Mouse (Mus musculus) liver, embryonic 12.5 days (tissue): ENCODE measurements at regions not wholly inside any gene's neighbourhood (a gene's known extent, or its start where the extent isn't known, plus 50 kb on each side); places are given as distances from the start of the nearest gene placed in this dataset.

Source experiments
- ATAC-seq: fragments of 200-750 bp; cut with Nextera tagmentation; 2 replicates; pipeline ENCODE4 v1.8.0; 2017; ENCODE audit warnings: moderate number of reproducible peaks, mild to moderate bottlenecking, moderate library complexity
- H3K27ac ChIP-seq: fragments of 300-500 bp; sonication (generic); 2 replicates; pipeline ENCODE4 v1.5.1; 2016; ENCODE audit warnings: mild to moderate bottlenecking
- H3K27me3 ChIP-seq: fragments of 300-500 bp; sonication (generic); replicated peaks from 2 replicates; pipeline ENCODE4 v1.6.1; 2016; ENCODE audit warnings: mild to moderate bottlenecking, moderate library complexity
- H3K36me3 ChIP-seq: fragments of 300-500 bp; sonication (generic); 2 replicates; pipeline ENCODE4 v1.6.1; 2016; ENCODE audit warnings: mild to moderate bottlenecking, moderate library complexity
- H3K4me1 ChIP-seq: fragments of 300-500 bp; sonication (generic); 2 replicates; pipeline ENCODE4 v1.6.1; 2016
- H3K4me2 ChIP-seq: fragments of 300-500 bp; sonication (generic); 2 replicates; pipeline ENCODE4 v1.6.1; 2016; ENCODE audit warnings: mild to moderate bottlenecking, moderate library complexity
- H3K4me3 ChIP-seq: fragments of 300-500 bp; sonication (generic); 2 replicates; pipeline ENCODE4 v1.5.1; 2016; ENCODE audit warnings: mild to moderate bottlenecking, moderate library complexity
- H3K9ac ChIP-seq: fragments of 300-500 bp; sonication (generic); 2 replicates; pipeline ENCODE4 v1.6.1; 2016; ENCODE audit warnings: mild to moderate bottlenecking, moderate library complexity
- H3K9me3 ChIP-seq: fragments of 300-500 bp; sonication (generic); replicated peaks from 2 replicates; pipeline ENCODE4 v1.6.1; 2016; ENCODE audit warnings: mild to moderate bottlenecking, moderate library complexity
- WGBS: fragments of 180-500 bp; shearing (Covaris S2); methylation state at CpG from one replicate; pipeline ENCODE4 v1.1.7; 2016; ENCODE audit not compliant: insufficient replicate concordance; 5-methylcytosine and 5-hydroxymethylcytosine counted together

DNA sequence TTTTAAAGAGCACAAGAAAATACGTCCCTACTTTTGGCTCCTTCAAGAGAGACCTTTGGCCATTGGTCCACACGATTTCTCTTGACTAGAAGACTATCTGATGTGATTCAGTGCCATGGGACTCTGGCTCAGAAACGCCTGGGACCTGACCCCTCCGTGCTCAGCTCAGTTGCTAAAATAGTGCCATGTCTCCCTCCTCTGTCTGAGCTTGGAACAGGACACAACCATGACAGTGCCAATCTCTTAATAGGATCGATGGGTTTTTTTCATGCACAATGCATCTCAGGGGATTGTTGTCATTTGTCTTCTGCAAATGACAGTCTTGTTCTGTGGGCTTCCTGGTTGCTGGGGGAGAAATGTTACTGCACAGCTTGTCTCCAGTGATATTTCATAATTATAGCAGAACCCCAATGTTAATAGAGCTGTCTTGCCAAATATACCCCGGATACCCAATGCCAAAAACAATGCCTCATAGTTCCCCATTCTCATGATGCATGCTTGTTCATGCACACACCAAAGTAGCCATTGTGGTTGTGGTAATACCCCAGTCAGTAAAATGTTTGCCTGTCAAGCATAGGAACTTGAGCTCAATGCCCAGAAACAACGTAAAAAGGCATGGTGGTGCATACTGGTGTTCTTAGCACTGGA, 216.7 kb upstream of the Ercc4 start:
- no peak for ATAC-seq
- Histone ChIP-seq H3K27me3 (no peaks in the 10 kb centered on the region), H3K4me1 (no peaks in the 10 kb centered on the region), H3K9me3 (no peaks in the 10 kb centered on the region), H3K27ac (no peak overlapping the region), H3K4me3 (no peak overlapping the region), H3K36me3 (no peaks in the 10 kb centered on the region), H3K4me2 (no peak overlapping the region), H3K9ac (no peak overlapping the region)
- 58% methylated on average over 7 of the region's 7 CpGs for WGBS

DNA sequence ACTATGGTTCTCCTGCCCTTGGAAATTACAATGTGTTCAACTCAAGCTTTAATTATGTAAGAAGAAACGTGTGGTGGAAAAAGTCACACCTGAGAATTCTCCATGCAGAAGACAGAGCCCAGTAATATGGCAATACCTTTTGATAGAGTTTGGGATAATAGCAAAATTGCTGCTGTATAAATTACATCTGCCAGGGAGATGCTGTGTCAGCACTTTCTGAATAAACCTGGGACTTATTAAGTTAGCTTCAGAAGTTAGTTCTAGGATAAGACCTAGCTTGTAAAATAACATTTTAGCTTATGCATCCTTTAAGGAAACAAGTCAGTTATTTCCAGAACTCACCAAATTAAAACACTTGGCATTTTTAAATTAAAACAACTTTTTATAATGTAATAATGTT, 212.2 kb upstream of the Ercc4 start:
- no peaks in the 10 kb centered on the region for H3K9me3 ChIP-seq
- H3K27ac ChIP-seq, result no peak overlapping the region
- no peaks in the 10 kb centered on the region for H3K4me1 ChIP-seq
- H3K4me3 ChIP-seq, result no peak overlapping the region
- H3K9ac ChIP-seq, result no peak overlapping the region
- H3K4me2 ChIP-seq, result no peak overlapping the region
- 51% methylated on average over 1 of the region's 1 CpGs for WGBS
- H3K36me3 ChIP-seq, result no peaks in the 10 kb centered on the region
- H3K27me3 ChIP-seq, result no peaks in the 10 kb centered on the region
- no peak for ATAC-seq

DNA sequence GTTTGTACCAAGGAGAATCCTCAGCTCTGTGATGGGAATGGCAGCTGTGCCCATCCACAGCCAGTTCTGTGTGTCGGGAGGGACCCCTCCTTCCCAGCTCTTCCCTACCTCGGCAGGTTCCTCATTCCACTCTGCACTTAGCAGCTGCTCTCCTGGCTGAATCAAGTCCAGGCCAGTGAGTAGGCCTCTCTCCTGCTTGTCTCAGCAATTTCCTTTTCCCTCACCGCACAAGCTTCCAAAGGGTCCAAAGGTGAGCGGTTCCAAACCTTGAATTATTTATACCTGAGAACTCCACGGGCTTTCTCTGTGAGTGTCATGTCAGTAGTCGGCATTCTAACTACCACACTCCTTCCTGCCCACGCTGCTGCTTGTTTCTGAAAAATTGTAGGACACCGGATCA, 208.8 kb upstream of the Ercc4 start:
- no peak overlapping the region for H3K27ac ChIP-seq
- no peaks in the 10 kb centered on the region for H3K4me1 ChIP-seq
- H3K4me3 ChIP-seq, result no peak overlapping the region
- no peak overlapping the region for H3K4me2 ChIP-seq
- H3K9ac ChIP-seq, result no peak overlapping the region
- no peaks in the 10 kb centered on the region for H3K9me3 ChIP-seq
- WGBS, result 60% methylated on average over 8 of the region's 8 CpGs
- no peak for ATAC-seq
- H3K36me3 ChIP-seq, result no peaks in the 10 kb centered on the region
- no peaks in the 10 kb centered on the region for H3K27me3 ChIP-seq

DNA sequence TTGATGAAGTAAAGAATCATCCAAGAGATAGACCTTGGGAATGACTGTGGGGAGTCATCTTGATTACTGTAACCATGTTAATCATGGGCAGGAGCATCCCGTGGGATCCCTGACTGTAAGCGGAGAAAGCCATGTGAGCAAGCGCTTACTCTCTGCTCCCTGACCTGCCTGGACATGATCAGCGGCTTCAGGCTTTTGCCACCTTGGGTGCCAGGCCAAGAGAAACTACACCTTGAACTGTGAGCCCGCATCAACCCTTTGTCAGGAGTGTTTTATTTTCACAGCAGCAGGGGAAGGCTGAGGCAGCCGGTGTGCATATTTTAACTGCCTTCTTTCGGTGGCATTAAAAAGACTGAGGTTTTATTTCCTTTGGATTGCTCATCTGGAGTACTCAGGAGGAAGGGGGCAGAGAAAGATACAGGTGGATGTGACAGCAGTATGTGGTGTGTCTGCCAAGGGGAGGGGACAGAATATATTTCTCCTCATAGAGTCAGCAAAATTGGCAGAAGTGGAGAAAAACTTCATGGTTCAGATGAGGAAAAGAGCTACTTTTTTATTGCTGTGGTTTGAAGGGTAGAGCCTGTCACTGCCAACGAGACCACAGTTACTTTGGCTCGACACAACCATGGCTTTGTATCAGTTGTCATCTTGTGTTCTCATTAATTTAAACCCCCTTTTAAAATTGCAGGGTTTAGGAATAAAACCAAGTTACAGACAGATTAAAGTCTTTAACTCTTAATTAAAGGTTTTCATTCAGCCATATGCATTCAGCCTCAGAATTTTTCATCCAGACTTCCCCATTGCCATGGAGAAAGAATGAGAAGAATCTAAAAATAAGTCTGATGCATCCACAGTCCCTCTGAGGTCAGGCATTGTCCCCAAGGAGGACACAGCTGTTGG, 208.1 kb upstream of the Ercc4 start:
- no peaks in the 10 kb centered on the region for H3K36me3 ChIP-seq

DNA sequence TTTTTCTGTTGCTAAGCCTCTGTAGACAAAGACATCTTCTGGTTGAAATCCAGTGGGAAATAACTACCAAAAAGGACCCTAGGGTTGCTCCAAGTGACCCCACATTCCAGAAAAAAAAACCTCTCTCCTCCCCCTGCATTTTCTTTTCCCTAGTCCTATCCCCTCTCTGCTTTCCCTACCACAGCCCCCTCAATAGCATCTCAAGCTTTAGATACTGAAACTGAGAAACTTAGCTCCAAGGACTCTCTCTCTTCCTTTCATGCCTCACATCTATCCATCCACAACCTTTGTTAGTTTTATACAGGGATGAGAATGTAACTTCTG, 207.5 kb upstream of the Ercc4 start:
- no peak overlapping the region for H3K4me3 ChIP-seq
- no peaks in the 10 kb centered on the region for H3K9me3 ChIP-seq
- H3K9ac ChIP-seq, result no peak overlapping the region
- H3K27me3 ChIP-seq, result no peaks in the 10 kb centered on the region
- ATAC-seq, result no peak
- no peaks in the 10 kb centered on the region for H3K4me1 ChIP-seq
- H3K4me2 ChIP-seq, result no peak overlapping the region
- H3K36me3 ChIP-seq, result no peaks in the 10 kb centered on the region
- H3K27ac ChIP-seq, result no peak overlapping the region

More for the DNA sequence above, 208.1 kb upstream of the Ercc4 start:
- Histone ChIP-seq H3K4me2 (no peak overlapping the region), H3K4me1 (no peaks in the 10 kb centered on the region), H3K4me3 (no peak overlapping the region), H3K27ac (no peak overlapping the region), H3K27me3 (no peaks in the 10 kb centered on the region), H3K9ac (no peak overlapping the region), H3K9me3 (no peaks in the 10 kb centered on the region)
- ATAC-seq, result no peak
- WGBS, result 66% methylated on average over 9 of the region's 9 CpGs

DNA sequence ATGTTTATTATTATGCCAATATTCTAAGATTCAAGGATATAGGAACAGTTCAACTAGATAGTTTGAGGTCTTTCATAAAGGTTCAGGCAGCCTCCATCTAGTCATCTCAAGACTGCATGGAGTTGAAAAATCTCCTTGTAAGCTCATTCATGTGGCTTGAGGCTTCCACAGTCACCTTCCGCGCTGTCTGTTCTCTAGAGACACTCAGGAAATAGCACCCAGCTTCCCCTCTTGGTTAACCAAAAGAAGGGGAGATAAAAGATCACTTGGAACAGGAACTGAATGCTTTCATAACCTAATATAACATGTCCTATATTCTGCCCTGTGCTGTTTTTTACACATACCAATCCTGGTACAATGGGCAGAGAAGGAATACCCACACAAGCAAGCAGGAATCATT, 206.3 kb upstream of the Ercc4 start:
- ATAC-seq, result no peak
- 33% methylated on average over 2 of the region's 2 CpGs for WGBS
- H3K4me2 ChIP-seq, result no peak overlapping the region
- no peak overlapping the region for H3K9ac ChIP-seq
- no peaks in the 10 kb centered on the region for H3K36me3 ChIP-seq
- no peaks in the 10 kb centered on the region for H3K27me3 ChIP-seq
- no peak overlapping the region for H3K4me3 ChIP-seq
- no peaks in the 10 kb centered on the region for H3K4me1 ChIP-seq
- H3K27ac ChIP-seq, result no peak overlapping the region
- H3K9me3 ChIP-seq, result no peaks in the 10 kb centered on the region

DNA sequence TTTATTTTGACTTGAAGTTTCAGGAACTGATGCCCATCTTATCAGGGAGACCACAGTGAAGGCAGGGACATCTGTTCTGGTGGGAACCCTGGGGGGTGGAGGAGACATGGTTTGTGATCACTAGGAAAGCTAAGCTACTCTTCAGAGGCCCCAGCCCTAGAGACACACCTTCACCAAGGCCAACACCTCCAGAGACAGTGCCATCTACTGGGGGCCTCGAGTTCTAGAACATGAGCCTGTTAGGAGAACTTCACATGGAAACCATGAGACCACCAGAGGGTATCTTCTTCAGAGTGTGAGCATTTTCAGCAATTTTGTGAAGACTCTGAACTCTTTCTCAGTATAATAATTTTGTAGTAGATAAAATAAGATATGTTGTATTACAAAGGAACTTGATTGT, 204.5 kb upstream of the Ercc4 start:
- Histone ChIP-seq H3K4me3 (no peak overlapping the region), H3K36me3 (no peaks in the 10 kb centered on the region), H3K4me2 (no peak overlapping the region), H3K4me1 (no peaks in the 10 kb centered on the region), H3K9ac (no peak overlapping the region), H3K9me3 (no peaks in the 10 kb centered on the region), H3K27me3 (no peaks in the 10 kb centered on the region), H3K27ac (no peak overlapping the region)
- WGBS, result 19% methylated on average over 1 of the region's 1 CpGs
- no peak for ATAC-seq

DNA sequence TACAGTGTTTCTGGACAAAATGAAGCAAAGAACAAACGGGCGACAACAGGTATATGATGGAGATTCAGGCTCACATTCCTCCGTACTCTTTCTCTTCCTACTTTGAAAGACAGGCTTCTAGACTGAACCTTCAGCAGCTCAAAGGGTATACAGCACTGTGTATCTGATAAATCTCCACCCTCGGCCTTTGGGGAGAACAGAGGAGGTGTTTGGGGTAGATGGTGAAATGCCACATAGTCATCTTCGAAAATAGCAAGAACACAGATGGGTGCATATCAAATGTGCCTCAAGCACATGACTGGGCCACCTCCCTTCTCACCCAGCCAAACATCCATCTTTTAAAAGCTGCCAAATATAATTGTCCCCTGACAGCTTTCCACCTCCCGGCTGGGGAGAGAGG, 184.8 kb upstream of the Ercc4 start:
- Histone ChIP-seq H3K4me3 (no peak overlapping the region), H3K36me3 (no peaks in the 10 kb centered on the region), H3K9ac (no peak overlapping the region), H3K4me1 (no peaks in the 10 kb centered on the region), H3K4me2 (no peak overlapping the region), H3K27ac (no peak overlapping the region), H3K27me3 (no peaks in the 10 kb centered on the region), H3K9me3 (no peaks in the 10 kb centered on the region)
- ATAC-seq, result no peak
- 66% methylated on average over 6 of the region's 6 CpGs for WGBS

DNA sequence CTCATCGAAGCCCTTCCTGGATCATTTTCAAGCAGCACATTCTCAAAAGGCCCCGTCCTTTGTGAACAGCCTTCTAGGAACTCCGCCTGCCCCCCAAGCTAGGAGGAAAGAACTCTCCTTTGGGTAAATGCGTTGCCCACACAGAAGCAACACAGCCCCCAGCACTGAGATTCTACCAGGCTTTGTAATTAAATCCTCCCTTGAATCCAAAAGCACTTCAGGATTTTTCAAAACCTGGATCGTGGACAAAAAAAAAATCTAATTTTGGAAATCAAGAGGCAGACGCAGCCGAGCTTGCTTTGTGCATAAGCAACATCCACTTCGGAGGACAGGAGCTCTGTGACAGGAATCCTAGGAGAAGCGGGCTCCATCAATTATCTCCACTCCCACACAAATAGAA, 183.6 kb upstream of the Ercc4 start:
- H3K9ac ChIP-seq, result no peak overlapping the region
- ATAC-seq, result no peak
- no peak overlapping the region for H3K27ac ChIP-seq
- H3K27me3 ChIP-seq, result no peaks in the 10 kb centered on the region
- H3K4me2 ChIP-seq, result no peak overlapping the region
- H3K4me3 ChIP-seq, result no peak overlapping the region
- H3K4me1 ChIP-seq, result no peaks in the 10 kb centered on the region
- H3K9me3 ChIP-seq, result no peaks in the 10 kb centered on the region
- no peaks in the 10 kb centered on the region for H3K36me3 ChIP-seq
- WGBS, result 67% methylated on average over 9 of the region's 9 CpGs

DNA sequence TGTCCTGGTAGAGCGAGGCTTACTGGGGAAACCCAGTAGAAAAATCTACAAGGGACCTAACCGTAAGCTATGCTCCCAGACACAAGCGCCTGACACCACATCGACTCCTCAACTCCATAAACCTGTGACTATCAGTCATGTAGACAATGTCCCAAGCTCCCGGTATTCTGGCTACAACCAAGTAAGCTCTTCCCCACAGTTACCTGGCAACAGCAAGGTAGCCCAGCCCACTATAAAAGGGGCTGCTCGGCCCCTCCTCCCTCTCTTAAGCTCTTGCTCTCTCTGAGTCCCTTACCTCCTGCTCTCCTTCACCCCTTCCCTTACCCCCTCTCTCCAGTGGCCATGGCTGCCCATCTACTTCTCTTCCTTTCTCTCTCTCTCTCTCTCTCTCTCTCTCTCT, 178.4 kb upstream of the Ercc4 start:
- Histone ChIP-seq H3K4me3 (no peak overlapping the region), H3K4me2 (no peak overlapping the region), H3K27ac (no peak overlapping the region), H3K27me3 (no peaks in the 10 kb centered on the region), H3K9ac (no peak overlapping the region), H3K9me3 (no peaks in the 10 kb centered on the region), H3K36me3 (no peaks in the 10 kb centered on the region), H3K4me1 (no peaks in the 10 kb centered on the region)
- no peak for ATAC-seq
- WGBS, result 66% methylated on average over 6 of the region's 6 CpGs

DNA sequence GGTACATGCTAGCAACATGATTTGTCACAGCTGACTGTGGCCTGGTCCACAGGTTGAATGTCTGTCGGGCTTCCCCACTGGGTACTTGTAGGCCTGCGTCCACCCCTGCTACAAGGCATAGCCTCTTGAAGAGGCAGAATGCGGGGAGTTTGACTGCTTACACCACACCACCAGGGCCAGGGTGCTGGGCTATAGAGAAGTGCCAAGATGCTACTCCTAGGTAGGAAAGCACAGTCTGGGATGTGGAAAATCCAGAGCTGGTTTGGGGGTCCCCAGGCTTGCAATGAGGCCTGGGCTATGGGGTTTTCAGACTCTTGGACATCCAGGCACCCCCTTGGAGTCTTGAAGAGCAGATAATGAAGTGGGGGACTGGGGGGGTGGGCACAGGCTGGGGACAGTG, 176.5 kb upstream of the Ercc4 start:
- Histone ChIP-seq H3K4me1 (no peaks in the 10 kb centered on the region), H3K27me3 (no peaks in the 10 kb centered on the region), H3K4me3 (no peak overlapping the region), H3K27ac (no peak overlapping the region), H3K4me2 (no peak overlapping the region), H3K36me3 (no peaks in the 10 kb centered on the region), H3K9me3 (no peaks in the 10 kb centered on the region), H3K9ac (no peak overlapping the region)
- 74% methylated on average over 3 of the region's 3 CpGs for WGBS
- no peak for ATAC-seq

DNA sequence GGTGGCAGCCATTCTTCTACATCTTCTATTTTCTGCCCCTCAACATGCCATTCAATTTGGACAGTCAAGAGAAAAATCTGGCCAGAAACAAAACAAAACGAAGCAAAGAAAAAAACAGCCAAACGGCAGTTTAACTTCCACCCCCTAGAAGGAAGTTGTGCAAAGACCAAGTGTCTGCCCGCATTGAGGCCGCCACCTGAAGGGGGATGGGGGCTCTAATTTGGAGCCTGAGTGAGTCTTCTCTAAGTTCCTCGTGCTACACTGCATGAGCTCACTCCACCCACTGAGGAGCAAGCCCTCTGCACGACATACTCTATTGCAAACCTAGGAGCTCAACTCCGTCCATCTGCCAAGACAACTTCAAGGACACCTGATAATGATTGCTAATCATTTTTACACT, 174.9 kb upstream of the Ercc4 start:
- H3K4me2 ChIP-seq, result no peak overlapping the region
- 35% methylated on average over 7 of the region's 7 CpGs for WGBS
- H3K9me3 ChIP-seq, result no peaks in the 10 kb centered on the region
- no peaks in the 10 kb centered on the region for H3K27me3 ChIP-seq
- H3K36me3 ChIP-seq, result no peaks in the 10 kb centered on the region
- no peak overlapping the region for H3K9ac ChIP-seq
- no peak overlapping the region for H3K27ac ChIP-seq
- no peaks in the 10 kb centered on the region for H3K4me1 ChIP-seq
- ATAC-seq, result no peak
- H3K4me3 ChIP-seq, result no peak overlapping the region

DNA sequence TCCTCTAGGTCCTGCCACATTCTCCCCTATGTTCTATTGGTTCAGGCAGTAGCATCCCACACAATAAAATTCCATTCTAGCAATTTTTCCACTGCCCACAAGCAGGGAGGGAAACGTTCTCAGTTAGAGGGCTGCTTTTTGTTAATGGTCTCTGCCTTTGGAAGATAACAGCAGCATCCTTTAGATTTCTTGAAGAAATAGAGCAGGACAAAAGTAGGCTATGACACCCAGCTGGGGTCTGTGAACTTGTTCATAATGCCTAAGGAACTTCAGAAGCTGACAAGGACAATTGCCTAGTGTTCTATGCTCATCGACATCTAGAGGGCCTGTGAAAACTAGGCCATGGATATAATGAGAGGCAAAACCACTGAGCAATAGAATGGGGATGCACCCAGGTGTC, 174.2 kb upstream of the Ercc4 start:
- H3K36me3 ChIP-seq, result no peaks in the 10 kb centered on the region
- WGBS, result 53% methylated on average over 2 of the region's 2 CpGs
- no peak for ATAC-seq
- H3K27me3 ChIP-seq, result no peaks in the 10 kb centered on the region
- no peak overlapping the region for H3K9ac ChIP-seq
- H3K9me3 ChIP-seq, result no peaks in the 10 kb centered on the region
- no peak overlapping the region for H3K27ac ChIP-seq
- no peak overlapping the region for H3K4me3 ChIP-seq
- no peaks in the 10 kb centered on the region for H3K4me1 ChIP-seq
- no peak overlapping the region for H3K4me2 ChIP-seq
